Mouse (Mus musculus) heart, embryonic 13.5 days (tissue): ENCODE results near the gene Vwa3a. TPM values are rescaled to one million over a fixed set of nuclear protein-coding genes. Genes with fewer than 3 reads are reported as not detected.

ENCODE experiments used
- ATAC-seq: fragments of 200-750 bp; cut with Nextera tagmentation; 2 replicates; pipeline ENCODE4 v1.8.0; 2017; ENCODE audit warnings: moderate TSS enrichment; ENCODE audit not compliant: insufficient number of reproducible peaks, low FRiP score, low TSS enrichment; ENCODE audit errors: extremely low read depth
- H3K27ac ChIP-seq: fragments of 300-500 bp; sonication (generic); replicated peaks from 2 replicates; pipeline ENCODE4 v1.5.1; 2015; ENCODE audit warnings: moderate library complexity, mild to moderate bottlenecking, inconsistent platforms
- H3K27me3 ChIP-seq: fragments of 300-500 bp; sonication (generic); replicated peaks from 2 replicates; pipeline ENCODE4 v1.6.1; 2015; ENCODE audit warnings: mild to moderate bottlenecking, inconsistent platforms
- H3K36me3 ChIP-seq: fragments of 300-500 bp; sonication (generic); 2 replicates; pipeline ENCODE4 v1.6.1; 2015; ENCODE audit warnings: mild to moderate bottlenecking, inconsistent platforms
- H3K4me1 ChIP-seq: fragments of 300-500 bp; sonication (generic); 2 replicates; pipeline ENCODE4 v1.6.1; 2015; ENCODE audit warnings: inconsistent platforms
- H3K4me2 ChIP-seq: fragments of 300-500 bp; sonication (generic); 2 replicates; pipeline ENCODE4 v1.6.1; 2015; ENCODE audit warnings: inconsistent platforms, mild to moderate bottlenecking, moderate library complexity
- H3K4me3 ChIP-seq: fragments of 300-500 bp; sonication (generic); 2 replicates; pipeline ENCODE4 v1.5.1; 2015; ENCODE audit warnings: moderate library complexity, mild to moderate bottlenecking, inconsistent platforms
- H3K9ac ChIP-seq: fragments of 300-500 bp; sonication (generic); 2 replicates; pipeline ENCODE4 v1.6.1; 2015; ENCODE audit warnings: inconsistent platforms, mild to moderate bottlenecking, moderate library complexity
- H3K9me3 ChIP-seq: fragments of 300-500 bp; sonication (generic); 2 replicates; pipeline ENCODE4 v1.6.1; 2016; ENCODE audit warnings: inconsistent platforms
- WGBS: fragments of 180-500 bp; shearing (Covaris S2); methylation state at CpG from one replicate; pipeline ENCODE4 v1.1.7; 2015; ENCODE audit warnings: mixed read lengths; 5-methylcytosine and 5-hydroxymethylcytosine counted together
- polyA plus RNA-seq: library from polyadenylated mRNA; unstranded; fragments of >200 nt; fragmentation: Nextera tagmentation; extraction: Ambion mirVana; gene quantifications from 2 replicates; pipeline ENCODE4 v1.2.1, GENCODE M21; 2015

Gene Vwa3a
- polyA plus RNA-seq, 1 experiment from 2014 or later, result 0.56 TPM

GRCm38 (mm10) chr7:120836361-120836760 is 97.2 kb downstream of the Vwa3a start:
- H3K4me1 ChIP-seq, result peaks cover 15% of the 10 kb centered on the region
- WGBS, result 8% methylated on average over 12 of the region's 12 CpGs
- H3K27ac ChIP-seq, result 0 out of 2 replicates have a peak overlapping the region, but pooled peaks have one; percentile 10
- H3K27me3 ChIP-seq, result peaks cover 9% of the 10 kb centered on the region; the same call in 1 of the 2 replicates
- peak overlapping the region; percentile 66 for H3K4me3 ChIP-seq
- no peaks in the 10 kb centered on the region for H3K36me3 ChIP-seq
- no peaks in the 10 kb centered on the region for H3K9me3 ChIP-seq
- no peak for ATAC-seq
- peak overlapping the region; percentile 76 for H3K4me2 ChIP-seq
- H3K9ac ChIP-seq, result peak overlapping the region; percentile 82

- no peak overlapping the region for H3K4me2 ChIP-seq
- no peak overlapping the region for H3K4me3 ChIP-seq
- ATAC-seq, result no peak
- H3K4me1 ChIP-seq, result peaks cover 14% of the 10 kb centered on the region
- H3K9ac ChIP-seq, result no peak overlapping the region
- no peaks in the 10 kb centered on the region for H3K9me3 ChIP-seq
- no peaks in the 10 kb centered on the region for H3K27me3 ChIP-seq
- 66% methylated on average over 5 of the region's 5 CpGs for WGBS
- no peaks in the 10 kb centered on the region for H3K36me3 ChIP-seq
- no peak overlapping the region for H3K27ac ChIP-seq
Measured at GRCm38 (mm10) chr7:120838436-120839160, 99.5 kb downstream of the Vwa3a start.

- Histone ChIP-seq H3K27me3 (peaks cover 3% of the 10 kb centered on the region; the same call in 1 of the 2 replicates), H3K4me1 (peaks cover 20% of the 10 kb centered on the region), H3K4me2 (no peak overlapping the region), H3K27ac (no peak overlapping the region), H3K9me3 (no peaks in the 10 kb centered on the region), H3K9ac (no peak overlapping the region), H3K4me3 (no peak overlapping the region), H3K36me3 (no peaks in the 10 kb centered on the region)
- whole genome bisulfite sequencing, result 71% methylated on average over 2 of the region's 2 CpGs
- no peak for ATAC-seq
Measured at GRCm38 (mm10) chr7:120839786-120840185, 100.7 kb downstream of the Vwa3a start.

- ATAC-seq, result peak; percentile 87
- peak within 1 kb of the TSS; percentile 90 for H3K4me3 ChIP-seq
- peaks cover 24% of the 10 kb centered on the region for H3K4me1 ChIP-seq
- H3K27ac ChIP-seq, result peak within 1 kb of the TSS; percentile 95
- H3K36me3 ChIP-seq, result peaks cover under 1% of the 10 kb centered on the region; the same call in 1 of the 2 replicates
- H3K4me2 ChIP-seq, result peak within 1 kb of the TSS; percentile 89
- peaks cover 9% of the 10 kb centered on the region; the same call in 1 of the 2 replicates for H3K27me3 ChIP-seq
- WGBS, result 5% methylated on average over 24 of the region's 35 CpGs
- H3K9me3 ChIP-seq, result no peaks in the 10 kb centered on the region
- peak within 1 kb of the TSS; percentile 92 for H3K9ac ChIP-seq
Measured at GRCm38 (mm10) chr7:120842345-120843036, 103.4 kb downstream of the Vwa3a start, which contains the start of gene Eef2k. TSS of gene Eef2k (plus strand) at chr7:120842831.

- under 1% methylated on average over 40 of the region's 40 CpGs for WGBS
- peaks cover 5% of the 10 kb centered on the region; the same call in 1 of the 2 replicates for H3K36me3 ChIP-seq
- peak overlapping the region; percentile 89 for H3K4me2 ChIP-seq
Measured at GRCm38 (mm10) chr7:120843037-120843621, 104.0 kb downstream of the Vwa3a start.

GRCm38 (mm10) chr7:120843852-120844435 is 104.8 kb downstream of the Vwa3a start:
- Histone ChIP-seq H3K27ac (peak overlapping the region; percentile 95), H3K9me3 (no peaks in the 10 kb centered on the region), H3K9ac (peak overlapping the region; percentile 92), H3K4me2 (peak overlapping the region; percentile 89), H3K27me3 (peaks cover 9% of the 10 kb centered on the region; the same call in 1 of the 2 replicates), H3K4me3 (peak overlapping the region; percentile 90), H3K36me3 (peaks cover 5% of the 10 kb centered on the region; the same call in 1 of the 2 replicates), H3K4me1 (peaks cover 24% of the 10 kb centered on the region)
- no peak for ATAC-seq
- 6% methylated on average over 16 of the region's 16 CpGs for WGBS

More at GRCm38 (mm10) chr7:120843037-120843621, 104.0 kb downstream of the Vwa3a start:
- peak overlapping the region; percentile 92 for H3K9ac ChIP-seq
- peaks cover 9% of the 10 kb centered on the region; the same call in 1 of the 2 replicates for H3K27me3 ChIP-seq
- peak overlapping the region; percentile 90 for H3K4me3 ChIP-seq
- H3K9me3 ChIP-seq, result no peaks in the 10 kb centered on the region
- peak overlapping the region; percentile 95 for H3K27ac ChIP-seq
- peak; percentile 70 for ATAC-seq
- H3K4me1 ChIP-seq, result peaks cover 24% of the 10 kb centered on the region

GRCm38 (mm10) chr7:120844689-120845088 is 105.6 kb downstream of the Vwa3a start:
- Histone ChIP-seq H3K4me3 (peak overlapping the region; percentile 90), H3K4me2 (peak overlapping the region; percentile 89), H3K27ac (no peak overlapping the region), H3K27me3 (peaks cover 9% of the 10 kb centered on the region; the same call in 1 of the 2 replicates), H3K36me3 (peaks cover 5% of the 10 kb centered on the region; the same call in 1 of the 2 replicates), H3K9ac (peak overlapping the region; percentile 92), H3K9me3 (no peaks in the 10 kb centered on the region), H3K4me1 (peaks cover 24% of the 10 kb centered on the region)
- no peak for ATAC-seq
- WGBS, result 40% methylated on average over 9 of the region's 9 CpGs

- H3K36me3 ChIP-seq, result peaks cover 5% of the 10 kb centered on the region; the same call in 1 of the 2 replicates
- ATAC-seq, result no peak
- H3K9ac ChIP-seq, result no peak overlapping the region
- H3K27ac ChIP-seq, result no peak overlapping the region
- H3K4me3 ChIP-seq, result no peak overlapping the region
- H3K4me2 ChIP-seq, result no peak overlapping the region
- peaks cover 9% of the 10 kb centered on the region; the same call in 1 of the 2 replicates for H3K27me3 ChIP-seq
- WGBS, result 79% methylated on average over 3 of the region's 3 CpGs
- H3K9me3 ChIP-seq, result no peaks in the 10 kb centered on the region
- peaks cover 48% of the 10 kb centered on the region for H3K4me1 ChIP-seq
Measured at GRCm38 (mm10) chr7:120848831-120849512, 109.9 kb downstream of the Vwa3a start.

GRCm38 (mm10) chr7:120850165-120850564 is 111.0 kb downstream of the Vwa3a start:
- Histone ChIP-seq H3K9me3 (no peaks in the 10 kb centered on the region), H3K4me2 (no peak overlapping the region), H3K27ac (no peak overlapping the region), H3K4me1 (peaks cover 45% of the 10 kb centered on the region), H3K9ac (no peak overlapping the region), H3K36me3 (peaks cover 5% of the 10 kb centered on the region; the same call in 1 of the 2 replicates), H3K27me3 (0 out of 2 replicates have a peak, but pooled peaks cover 3% of the 10 kb centered on the region), H3K4me3 (no peak overlapping the region)
- no peak for ATAC-seq
- WGBS, result 91% methylated on average over 3 of the region's 3 CpGs
